Mouse (Mus musculus) left cerebral cortex, postnatal 14 days (tissue): ENCODE results near the gene Crlf3. TPM values are rescaled to one million over a fixed set of nuclear protein-coding genes. Genes with fewer than 3 reads are reported as not detected.

ENCODE experiments used
- total RNA-seq, 2 experiments: library from RNA; stranded (reverse); gene quantifications; 2 replicates each; pipeline ENCODE4 v1.2.3; 2021

The Crlf3 gene
- total RNA-seq, 2 experiments from 2014 or later: 13.6 to 14.1 TPM

Other genes starting within 250 kb of the Crlf3 start
- 10 to 100 TPM; 26.3 to 26.9 TPM for gene Utp6, start 118.6 kb downstream of the Crlf3 start, total RNA-seq
- 10 to 100 TPM; 28.7 to 33.2 TPM for gene Suz12, start 87.9 kb downstream of the Crlf3 start, total RNA-seq
- 1 to 10 TPM; 3.0 to 3.9 TPM for gene Atad5, start 8.4 kb upstream of the Crlf3 start, total RNA-seq
- gene Tefm, start 61.2 kb upstream of the Crlf3 start, total RNA-seq: 10 to 100 TPM in 1 of 2 experiments, 1 to 10 TPM in 1; 8.8 to 11.1 TPM
- 10 to 100 TPM in 1 of 2 experiments, 1 to 10 TPM in 1; 8.3 to 10.2 TPM for gene Adap2, start 73.1 kb upstream of the Crlf3 start, total RNA-seq
- 1 to 10 TPM; 2.9 to 4.3 TPM for gene Rnf135, start 102.9 kb upstream of the Crlf3 start, total RNA-seq
- gene Rhot1, start 128.0 kb upstream of the Crlf3 start, total RNA-seq: 10 to 100 TPM; 69.9 to 72.3 TPM
- gene Rhbdl3, start 219.9 kb upstream of the Crlf3 start, total RNA-seq: 10 to 100 TPM; 30.3 to 31.9 TPM